Mouse (Mus musculus): ENCODE measurements at regions not wholly inside any gene's neighbourhood (a gene's known extent, or its start where the extent isn't known, plus 50 kb on each side); places are given as distances from the start of the nearest gene placed in this dataset.
A peak's percentile ranks its signal among the peaks of the same experiment; 100 is the strongest.

DNA sequence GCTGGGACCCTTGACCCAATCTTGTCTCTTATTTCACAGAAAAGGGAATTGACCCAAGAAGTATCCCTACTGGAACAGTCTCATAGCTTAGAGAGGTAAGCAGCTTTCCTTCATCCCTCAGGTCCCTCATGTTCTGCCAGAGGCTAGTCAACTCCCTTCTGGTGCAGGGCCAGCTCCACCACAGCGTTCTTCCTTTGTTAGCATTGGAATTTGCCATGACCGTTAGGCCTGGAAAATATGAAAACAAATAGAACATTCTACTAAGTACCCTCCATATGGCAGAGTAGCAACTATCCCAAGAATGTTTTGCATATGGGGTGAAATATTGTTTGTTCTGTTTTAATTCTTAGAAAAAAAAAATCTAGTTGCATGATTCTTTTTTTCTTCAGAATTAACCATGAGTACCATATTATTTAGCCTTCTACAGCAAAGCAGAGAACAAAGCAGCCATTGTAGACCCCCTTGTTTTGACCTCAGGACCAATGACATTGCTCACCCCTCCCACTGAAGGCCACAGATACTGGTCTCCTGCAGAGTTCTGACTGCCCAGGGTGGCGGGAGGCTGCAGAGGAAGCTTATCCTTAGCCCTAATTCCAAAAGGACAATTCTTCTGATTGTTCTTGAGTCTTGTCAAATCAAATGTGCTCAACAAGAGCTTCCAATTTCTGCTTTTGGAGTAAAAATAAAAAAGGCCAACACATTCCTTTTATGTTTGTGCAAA, 78.1 kb upstream of the Ehbp1 start:
- DNase-seq (ENCODE audit: low read depth, low spot score) = peak; percentile 21

GRCm38 (mm10) chr11:22421762-22422161, 79.7 kb upstream of the Ehbp1 start:
- DNase-seq (ENCODE audit: low read depth, low spot score) = no peak

DNA sequence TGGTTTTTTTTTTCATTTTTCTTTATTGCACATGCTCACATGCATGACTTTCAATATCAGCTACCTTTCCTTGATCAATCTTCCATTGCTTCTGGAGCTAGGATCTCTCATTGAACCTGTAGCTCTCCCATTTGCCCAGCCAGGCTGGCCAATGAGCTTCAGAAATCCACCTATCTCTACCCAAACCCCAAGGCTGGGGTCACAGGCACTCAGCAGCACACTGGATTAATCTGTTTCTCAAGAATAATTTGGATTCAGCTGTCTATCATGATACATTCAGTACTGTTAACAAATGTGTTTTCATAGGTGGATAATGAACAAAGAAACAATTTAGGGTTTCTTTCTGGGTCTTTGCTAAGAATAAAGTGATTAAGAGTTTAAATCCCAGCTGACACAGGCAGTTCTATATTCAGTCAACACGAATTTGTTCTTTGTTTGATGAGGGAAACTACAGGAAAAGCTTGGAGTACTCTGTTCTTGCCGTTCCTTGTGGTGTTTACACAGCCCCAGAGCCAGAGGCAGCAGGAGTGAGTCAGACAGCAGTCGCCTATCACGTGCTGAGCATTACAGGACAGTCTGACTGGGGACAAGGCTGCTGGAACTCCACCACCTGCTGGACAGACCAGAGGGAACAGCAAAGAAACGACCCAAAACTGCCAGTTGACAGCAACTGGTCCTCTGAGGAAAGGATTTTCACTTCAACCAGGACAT, 74.6 kb upstream of the Tmem17 start:
- DNase-seq (ENCODE audit: low read depth, low spot score) = peak; percentile 78

DNA sequence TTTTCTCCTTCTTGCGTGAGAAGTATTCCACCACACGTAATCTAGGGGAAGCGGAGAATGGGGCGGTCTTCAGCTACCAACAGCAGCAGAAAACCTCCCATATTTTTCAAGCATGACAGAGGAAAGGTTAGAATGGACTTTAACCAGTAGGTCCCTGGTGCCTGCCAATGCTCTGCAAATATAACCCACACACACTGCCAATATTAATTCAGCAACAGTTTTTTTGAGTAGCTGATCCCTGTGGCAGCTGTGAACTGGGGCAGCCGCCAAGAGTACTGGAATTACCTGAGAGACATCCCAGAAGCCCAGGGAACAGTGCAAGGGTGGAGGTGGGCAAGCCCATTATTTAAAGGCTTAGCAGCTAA, 74.1 kb upstream of the Tmem17 start:
- DNase-seq (ENCODE audit: low read depth, low spot score) = no peak

DNA sequence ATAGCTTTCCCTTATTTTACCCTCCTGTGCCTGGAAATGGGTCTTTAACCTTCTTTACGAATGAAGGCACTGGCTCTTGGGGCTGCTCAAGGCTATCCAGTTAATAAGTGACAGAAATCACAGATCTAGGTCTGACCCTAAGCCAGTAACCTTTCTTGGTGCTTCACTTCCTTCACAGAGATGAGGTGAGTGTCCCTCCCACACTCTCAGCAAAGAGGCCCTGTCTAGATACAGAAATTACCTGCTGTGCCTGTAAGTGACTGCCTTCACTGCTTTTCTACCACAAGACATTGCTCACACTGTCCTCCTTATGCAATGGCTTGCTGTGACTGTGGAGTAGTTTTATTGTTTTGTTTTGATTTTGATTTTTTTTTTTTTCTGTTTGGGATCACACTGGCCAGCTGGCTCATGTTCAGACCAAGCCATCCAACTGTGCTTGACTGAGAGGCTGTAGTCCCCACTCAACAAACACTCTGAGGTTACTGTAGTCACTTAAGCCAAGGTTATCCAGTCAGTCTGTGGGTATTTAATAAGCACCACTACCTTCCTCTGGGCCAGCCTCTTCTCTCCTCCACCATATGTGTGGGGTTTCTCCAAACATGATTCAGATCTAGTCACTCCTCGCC, 73.3 kb upstream of the Tmem17 start:
- no peak for DNase-seq (ENCODE audit: low read depth, low spot score)

GRCm38 (mm10) chr11:22440521-22440920, 71.4 kb upstream of the Tmem17 start:
- DNase-seq (ENCODE audit: low read depth, low spot score) = no peak

- DNase-seq (ENCODE audit: low read depth, low spot score) = no peak
These were observed 58.7 kb upstream of the Tmem17 start for GRCm38 (mm10) chr11:22453161-22453560.

- DNase-seq (ENCODE audit: low read depth, low spot score) = no peak
These were observed 55.6 kb upstream of the Tmem17 start for GRCm38 (mm10) chr11:22456286-22456685.

GRCm38 (mm10) chr11:22457220-22457619, 54.7 kb upstream of the Tmem17 start:
- DNase-seq (ENCODE audit: low read depth, low spot score) = no peak

GRCm38 (mm10) chr11:22458951-22459703, 52.8 kb upstream of the Tmem17 start:
- peak; percentile 52 for DNase-seq (ENCODE audit: low read depth, low spot score)

DNA sequence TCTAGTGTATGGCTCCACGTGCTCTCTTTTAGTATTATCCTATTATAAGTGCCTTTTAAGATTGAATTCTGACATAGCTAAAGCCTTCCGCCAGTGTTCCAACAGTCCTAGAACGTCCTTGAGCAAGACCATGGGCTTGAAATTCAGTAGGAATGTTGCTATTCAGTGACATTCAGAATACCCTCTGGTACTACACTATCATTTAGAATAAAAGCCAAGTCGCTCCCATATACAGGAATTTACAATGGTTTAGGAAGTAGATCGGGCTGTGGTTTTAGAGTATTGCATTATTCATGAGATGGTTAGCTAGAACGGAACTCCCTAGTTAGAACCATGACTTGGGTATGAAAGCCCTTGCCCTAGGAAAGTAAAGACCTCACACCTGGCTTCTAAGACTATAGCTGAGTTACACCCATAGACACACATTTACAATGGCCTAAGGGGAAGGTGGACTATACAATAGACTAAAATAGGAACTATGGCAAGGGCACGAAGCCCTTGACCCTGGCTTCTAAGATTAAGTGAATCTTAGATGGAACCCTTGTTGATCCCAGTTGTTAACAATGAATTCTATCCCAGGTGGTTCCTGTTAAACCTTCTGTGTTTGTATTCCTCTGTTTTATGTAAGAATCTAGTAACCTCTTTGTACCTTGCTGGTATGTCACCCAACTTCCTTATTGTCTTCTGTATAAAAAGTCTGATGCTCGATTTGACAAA, 50.7 kb upstream of the Tmem17 start:
- peak; percentile 79 for DNase-seq (ENCODE audit: low read depth, low spot score)

All from ES-CJ7 (cell line).